Mouse (Mus musculus): Measurements from ENCODE around the gene Tnfrsf13b.

DNA sequence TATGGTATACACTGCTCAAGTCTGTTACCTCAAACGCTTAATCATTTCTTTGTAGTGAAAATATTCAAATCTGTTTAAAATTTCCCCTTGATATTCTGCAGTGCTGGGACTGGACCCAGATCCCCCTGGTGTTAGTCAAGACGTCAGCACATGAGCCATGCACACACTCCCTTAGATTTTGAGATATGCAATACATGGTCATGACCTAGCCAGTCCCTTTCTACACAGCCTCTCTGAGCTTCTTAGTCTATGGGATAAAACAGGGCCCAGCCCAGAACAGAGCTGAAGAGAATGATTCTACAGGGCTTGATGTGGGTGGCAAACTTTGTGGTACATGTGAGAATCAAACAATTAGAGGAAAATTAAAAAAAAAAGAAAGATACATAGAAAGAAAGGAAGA is 15.1 kb downstream of the Tnfrsf13b start:
- TF ChIP-seq CTCF (IDR thresholded peaks at IDR 0.05; ENCODE audit: low read depth, low read length) (no peak), POLR2A (IDR thresholded peaks at IDR 0.05; ENCODE audit: borderline replicate concordance, low read depth, low read length) (no peak)

Data from bone marrow macrophage, adult 2 months (primary cell).